Mouse (Mus musculus): ENCODE results near the gene Gm136.
"Not testable (repeated sequence)": the region's sequence is repeated elsewhere in the genome, so short reads cannot be mapped to it uniquely, and the experiment has no call there.

Gm136 gene

DNA sequence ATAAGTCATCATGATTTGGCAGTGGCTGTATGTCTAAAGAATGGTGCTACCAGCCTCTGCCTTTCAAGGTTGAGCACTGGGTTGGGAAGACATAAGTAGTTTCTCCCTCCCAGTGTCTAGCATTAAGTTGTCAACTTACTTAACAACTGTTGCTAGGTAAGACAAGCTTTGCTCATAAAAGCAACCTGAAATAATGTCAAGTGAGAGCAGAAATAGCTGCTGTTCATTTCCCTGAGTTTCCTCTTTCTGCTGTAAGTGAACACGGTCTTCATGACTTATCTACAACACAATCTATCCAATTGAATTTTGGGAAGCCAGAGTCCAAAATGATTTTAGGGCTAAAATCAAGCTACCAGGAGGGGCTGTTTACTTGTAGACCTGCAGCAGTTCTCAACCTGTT, at the start of gene Gm136:
Gm136 (minus strand) TSS at position 101 of the 400 bp plus-strand sequence.
- DNase-seq (ENCODE audit: low read depth, low spot score) = no peak

DNA sequence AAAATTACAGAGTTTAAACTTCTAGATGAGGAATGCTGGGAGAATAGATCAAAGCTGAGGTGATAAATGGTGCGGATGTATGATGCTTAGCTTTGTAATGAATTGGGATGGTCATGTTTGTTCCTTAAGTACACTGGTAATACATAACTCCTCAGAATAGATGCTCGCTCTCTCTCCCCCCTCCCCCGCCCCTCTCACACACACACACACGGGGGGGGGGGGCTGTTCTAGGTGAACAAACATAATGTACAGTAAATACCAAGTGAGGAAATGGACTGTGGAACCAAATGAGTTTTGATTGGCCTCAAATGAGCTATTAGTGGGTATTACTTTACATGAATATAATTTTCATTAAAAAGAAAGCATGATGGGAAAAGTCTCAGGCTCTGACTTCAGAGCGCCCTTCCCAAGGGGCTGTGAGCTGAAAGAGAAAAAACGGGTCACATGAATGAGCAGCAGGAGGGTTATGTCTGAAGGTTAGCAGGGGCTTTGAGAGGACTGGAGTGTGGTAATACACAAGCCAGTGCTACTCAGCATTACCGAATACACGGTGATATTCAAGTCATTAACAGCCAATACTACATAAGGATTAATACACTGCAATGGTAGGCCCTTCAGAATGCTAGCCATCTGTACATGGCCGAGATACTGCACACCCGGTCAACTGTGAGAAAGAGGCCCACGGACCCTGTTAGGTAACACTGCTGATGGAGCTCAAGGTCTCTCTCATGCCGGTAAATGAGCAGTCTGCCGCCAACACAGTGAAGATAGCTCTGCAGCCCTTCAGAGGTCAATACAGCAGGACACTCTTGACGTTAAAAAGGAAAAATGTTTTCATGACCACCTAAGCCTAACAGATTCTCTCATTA, 45.3 kb upstream of the Gm136 start:
- no peak for DNase-seq (ENCODE audit: low read depth, low spot score)

DNA sequence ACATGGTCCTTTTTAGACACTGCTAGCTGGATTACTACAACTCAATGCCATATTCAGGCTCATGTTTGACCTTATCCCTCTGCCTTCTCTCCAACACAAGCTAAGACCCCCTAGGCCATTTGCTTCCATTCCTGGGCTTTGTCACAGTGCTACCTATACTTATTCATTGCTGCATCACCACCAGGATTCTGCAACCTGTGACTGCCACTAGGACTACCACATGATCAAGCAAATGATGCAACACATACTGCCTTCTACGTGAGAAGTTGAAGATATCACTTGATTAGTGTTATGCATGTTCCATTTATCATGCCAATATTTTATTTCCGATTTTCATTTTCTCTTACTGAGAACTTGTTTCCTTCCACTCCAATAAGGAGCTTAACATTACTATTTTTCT, 41.9 kb upstream of the Gm136 start:
- DNase-seq (ENCODE audit: low read depth, low spot score) = no peak

DNA sequence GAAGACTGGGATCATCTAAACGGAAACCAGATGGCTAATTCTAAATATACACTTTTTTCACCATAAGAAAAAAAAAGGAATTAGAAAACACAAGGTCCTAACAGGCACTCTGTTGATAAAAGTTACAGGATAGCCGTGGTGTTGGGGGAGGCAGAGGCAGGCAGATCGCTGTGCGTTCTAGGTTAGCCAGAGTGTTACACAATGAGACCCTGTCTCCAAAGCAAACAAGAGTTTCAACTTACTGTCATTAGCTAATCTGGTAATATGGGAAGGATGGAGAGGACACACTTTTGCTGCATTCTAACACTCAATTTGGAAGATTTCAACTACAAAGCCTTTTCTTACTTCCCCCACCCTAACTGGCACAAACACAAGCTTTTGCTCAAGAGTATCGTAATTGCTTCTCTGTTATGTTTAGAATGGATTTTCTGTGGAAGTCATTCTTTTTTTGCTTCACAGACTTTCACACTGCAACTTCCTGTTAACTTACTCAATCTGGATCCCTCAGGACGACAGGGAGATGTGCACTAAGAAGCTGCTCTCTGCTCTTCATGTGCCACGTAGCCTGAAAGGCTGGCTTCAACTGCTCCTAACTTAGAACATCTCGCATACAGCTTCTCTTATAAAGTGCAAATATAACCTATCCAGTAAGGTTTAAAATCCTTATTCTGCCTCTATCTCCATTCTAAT, 41.4 kb upstream of the Gm136 start:
- DNase-seq (ENCODE audit: low read depth, low spot score) = no peak

DNA sequence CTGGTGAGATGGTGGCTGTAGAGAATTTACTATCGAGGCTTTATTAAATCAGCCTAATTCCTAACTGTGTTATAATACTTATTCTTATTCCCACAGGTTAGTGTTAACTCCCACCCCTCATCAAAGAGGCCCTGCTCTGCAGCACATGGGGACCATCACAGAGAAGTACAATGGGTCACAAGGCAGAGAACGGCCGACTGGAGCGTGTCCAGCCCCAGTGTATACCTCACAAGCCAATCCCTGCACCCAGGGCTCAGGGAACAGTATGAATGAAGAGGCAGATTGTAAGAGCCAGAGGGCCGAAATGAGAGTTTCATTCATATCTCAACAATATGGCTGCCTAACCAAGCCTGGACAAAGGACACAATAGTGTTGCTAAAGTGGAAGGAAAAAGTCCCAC, 40.2 kb upstream of the Gm136 start:
- no peak for DNase-seq (ENCODE audit: low read depth, low spot score)

DNA sequence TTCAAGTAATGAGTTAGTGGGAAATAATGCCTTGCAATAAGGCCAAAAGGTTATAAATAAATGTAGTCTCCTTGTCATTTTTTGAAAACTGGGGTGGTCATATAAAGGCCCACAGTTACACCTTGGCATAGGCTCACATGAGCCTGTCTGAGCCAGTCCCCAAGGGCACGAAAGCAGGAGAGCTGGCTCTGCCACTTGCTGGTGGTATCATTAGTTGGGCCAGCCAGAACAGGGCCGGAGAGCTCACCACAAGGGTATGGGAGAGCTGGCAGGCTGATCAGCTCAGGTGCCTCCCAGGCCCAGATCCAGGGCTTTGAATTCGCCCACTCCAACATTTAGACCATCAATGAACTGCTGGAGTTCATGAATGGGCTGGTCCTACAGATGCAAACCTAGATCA, 30.4 kb upstream of the Gm136 start:
- no peak for DNase-seq (ENCODE audit: low read depth, low spot score)

DNA sequence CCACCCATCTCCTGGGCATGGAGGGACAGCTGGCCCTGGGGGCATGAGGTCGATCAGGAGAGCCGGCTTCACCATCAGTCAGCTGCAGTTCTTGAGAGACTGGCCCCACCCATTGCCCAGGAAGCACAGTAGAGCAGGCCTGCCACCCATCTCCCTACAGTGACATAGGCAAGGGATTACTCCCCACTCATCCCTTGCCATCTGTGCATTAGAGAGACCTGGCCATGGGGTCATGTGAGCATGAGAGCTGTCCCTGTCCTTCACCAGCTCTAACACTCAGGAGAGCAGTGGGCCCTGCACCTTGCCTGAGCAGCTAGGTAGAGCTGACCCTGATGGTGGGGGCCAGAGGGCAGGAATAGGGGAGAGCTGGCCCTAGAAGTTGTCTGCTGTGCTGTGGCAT, 29.6 kb upstream of the Gm136 start:
- DNase-seq (ENCODE audit: low read depth, low spot score) = no peak

DNA sequence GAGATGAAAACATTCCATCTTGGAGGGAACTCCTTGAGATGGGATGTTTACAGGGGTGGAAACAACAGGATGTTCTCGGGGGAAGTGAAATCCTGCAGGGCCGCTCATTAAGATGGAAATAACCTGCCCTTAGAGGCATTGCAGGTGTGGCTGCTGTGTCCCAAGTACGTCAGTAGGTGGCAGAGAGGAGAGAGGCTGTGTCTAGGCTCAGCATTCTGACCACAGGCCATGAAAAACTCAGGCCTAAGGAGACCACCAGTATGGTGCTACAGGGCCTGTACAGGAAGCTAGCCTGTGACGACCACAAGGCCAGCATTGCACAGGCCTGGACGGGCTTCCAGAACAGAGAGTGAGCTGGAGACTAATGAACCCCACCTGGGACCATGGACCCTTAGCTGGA, 28.8 kb upstream of the Gm136 start:
- DNase-seq (ENCODE audit: low read depth, low spot score) = no peak

DNA sequence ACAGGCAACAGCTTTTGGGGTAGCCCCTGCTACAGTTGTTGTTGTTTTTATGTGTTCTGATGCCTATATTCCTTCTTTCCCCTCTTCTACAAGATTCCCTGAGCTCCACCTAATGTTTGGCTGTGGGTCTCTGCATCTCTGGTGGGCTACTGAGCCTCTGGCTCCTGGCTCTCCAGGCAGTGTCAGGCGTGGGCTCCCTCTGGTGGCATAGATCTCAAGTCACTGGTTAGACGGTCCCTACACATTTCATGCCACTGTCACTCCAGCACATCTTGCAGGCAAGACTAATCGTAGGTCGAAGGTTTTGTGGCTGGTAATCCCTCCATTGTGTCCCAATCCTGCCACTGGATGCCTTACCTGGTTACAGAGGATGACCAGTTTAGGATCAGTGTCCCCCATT, 26.7 kb upstream of the Gm136 start:
- no peak for DNase-seq (ENCODE audit: low read depth, low spot score)

DNA sequence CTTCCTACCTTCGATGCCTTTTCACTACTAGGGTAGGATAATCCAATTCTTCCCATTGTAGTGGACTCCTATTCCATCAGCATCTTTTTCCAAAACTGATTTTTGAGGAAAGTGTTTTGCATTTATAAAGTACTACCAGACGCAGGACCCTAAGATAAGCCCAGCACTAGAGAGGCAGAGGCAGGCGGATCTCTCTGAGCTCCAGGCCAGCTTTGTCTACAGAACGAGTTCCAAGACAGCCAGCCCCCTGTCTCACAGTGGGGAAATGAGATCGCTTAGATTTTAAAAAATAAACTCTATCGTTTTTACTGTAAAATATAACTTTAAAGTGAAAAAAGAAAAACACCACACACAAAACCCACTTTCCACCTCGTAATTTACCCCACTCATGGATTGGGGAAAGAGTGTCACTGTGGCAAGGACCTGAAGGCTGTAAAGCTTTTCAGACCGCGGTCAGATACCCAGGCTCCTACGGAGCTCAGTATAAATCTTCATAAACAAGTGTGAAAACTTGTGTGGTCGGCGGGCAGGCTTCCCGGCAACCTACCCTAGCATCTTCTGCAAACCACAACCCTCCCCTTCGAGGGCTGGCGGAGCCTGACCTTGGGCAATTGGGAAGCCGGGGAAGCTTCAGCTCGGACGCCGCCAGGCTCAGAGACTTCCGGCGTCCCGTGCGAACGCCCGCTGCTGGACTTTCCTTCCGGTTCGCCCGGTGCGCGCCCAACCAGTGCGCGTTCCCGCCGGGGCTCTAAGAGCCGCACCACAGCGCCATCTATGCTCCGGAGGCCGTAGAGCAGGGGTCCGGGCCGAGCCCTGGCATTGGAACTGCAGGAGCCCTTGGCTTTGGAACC, 21.8 kb upstream of the Gm136 start, which contains the start of gene Smim8:
Smim8 (minus strand) TSS at position 747 of the 851 bp plus-strand sequence.
- peak; percentile 89 for DNase-seq (ENCODE audit: low read depth, low spot score)

DNA sequence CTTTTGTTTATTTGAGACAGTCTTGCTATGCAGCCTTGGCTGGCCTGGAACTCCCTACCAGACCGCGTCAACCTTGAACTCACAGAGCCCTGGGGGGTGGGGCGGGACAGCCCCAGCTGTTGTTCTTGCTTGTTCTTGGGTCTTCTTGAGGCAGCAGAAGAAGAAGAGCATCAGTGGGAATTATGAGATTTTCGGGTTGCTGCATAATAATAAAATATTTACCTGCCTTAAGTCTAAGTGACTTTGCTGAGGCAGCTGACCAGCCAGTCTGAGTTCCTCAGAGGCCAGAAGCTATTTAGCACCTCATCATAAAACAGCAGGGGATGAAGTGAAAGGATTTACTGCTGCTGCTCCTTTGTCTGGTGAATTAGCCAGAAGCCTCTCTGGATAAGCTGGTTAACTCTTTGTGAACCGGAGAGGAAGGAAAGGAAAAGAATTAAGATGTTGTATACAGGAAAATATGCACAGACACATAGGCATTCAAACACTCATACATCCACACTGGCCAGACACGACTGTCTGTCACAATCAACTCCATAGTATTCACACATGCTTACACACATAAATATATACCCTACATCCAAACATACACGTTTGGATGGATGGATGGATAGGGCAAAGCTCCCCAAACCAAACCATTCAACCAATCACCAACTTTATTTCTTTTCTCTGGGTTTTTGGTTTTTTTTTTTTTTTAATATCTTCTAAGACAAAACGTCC, 15.7 kb upstream of the Gm136 start:
- no peak for DNase-seq (ENCODE audit: low read depth, low spot score)

DNA sequence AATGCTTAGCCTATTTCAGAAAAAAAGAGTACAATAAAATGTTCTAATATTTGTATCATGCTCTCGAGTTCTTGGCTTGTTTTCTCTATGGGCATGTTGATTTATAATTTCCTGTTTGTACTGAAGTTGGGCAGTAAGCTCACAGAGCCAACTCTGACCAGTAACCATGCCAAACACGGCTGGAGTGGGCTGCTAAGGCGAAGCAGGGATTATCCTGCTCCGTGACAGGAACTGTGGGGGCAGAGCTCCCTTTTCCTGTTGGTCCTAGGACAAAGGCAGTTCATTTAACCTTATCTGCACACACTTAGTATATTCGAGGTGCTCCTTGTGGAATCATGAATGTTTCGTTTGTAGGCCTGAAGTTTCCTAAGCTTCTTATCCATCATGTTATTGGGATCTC, 6.8 kb downstream of the Gm136 start:
- no peak for DNase-seq (ENCODE audit: low read depth, low spot score)

DNA sequence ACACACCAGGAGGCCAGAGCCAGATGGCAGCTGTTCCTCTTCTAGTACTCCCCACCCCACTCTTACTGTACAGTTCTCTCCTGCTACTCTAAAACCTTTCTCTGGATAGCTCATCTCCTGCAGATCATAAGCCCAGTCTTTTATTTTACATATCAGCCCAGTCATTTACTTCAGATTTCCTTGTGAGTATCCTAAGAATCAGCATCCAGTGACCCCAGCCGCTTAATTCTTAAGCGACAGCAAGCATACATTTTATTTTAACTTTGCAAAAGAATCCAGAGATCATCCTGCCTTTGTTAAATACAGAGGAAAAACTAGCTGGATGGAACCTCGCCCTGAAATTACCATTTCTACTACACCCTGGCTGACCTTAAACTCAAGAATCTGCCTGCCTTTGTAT, 21.6 kb downstream of the Gm136 start:
- DNase-seq (ENCODE audit: low read depth, low spot score) = no peak

DNA sequence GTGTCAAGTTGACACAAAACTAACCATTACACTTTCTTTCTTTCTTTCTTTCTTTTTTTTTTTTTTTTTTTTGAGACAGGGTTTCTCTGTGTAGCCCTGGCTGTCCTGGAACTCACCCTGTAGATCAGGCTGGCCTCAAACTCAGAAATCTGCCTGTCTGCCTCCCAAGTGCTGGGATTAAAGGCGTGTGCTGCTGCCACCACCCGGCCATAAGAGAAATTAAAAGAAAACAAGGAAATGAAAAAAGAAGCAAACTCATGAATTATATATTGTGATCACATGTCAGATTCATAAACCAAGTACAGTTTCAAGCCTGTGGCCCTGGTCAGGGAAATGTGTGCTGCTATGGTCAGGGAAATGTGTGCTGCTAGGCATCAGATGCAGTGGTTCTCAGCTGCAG, 22.6 kb downstream of the Gm136 start:
- DNase-seq (ENCODE audit: low read depth, low spot score) = not testable (repeated sequence)

DNA sequence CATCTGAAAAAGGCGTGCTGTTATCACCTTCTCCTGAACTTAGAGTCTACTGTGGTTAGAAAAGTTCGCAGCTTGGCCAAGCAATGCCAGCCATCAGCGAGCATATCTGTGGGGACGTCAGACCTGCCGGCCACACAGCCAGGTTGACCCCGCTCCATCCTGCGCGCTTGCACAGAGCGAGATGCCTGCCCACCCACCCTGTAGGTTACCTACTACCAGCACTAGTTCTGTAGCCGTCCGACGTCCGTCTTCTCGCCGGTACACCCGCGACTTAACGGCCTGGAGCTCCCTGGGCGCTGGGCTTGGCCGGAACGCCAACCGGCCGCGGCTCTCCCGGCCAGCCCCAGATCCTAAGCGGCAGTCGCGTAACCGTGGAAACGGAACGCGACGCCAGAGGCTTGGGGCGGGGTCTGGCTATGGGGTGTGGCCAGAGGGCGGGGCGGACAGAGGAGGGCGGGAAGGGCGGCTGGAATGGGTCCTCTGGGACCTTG, 26.2 kb downstream of the Gm136 start, which contains the start of gene Cfap206:
Cfap206 (minus strand) TSS at position 356 of the 491 bp plus-strand sequence.
- peak; percentile 6 for DNase-seq (ENCODE audit: low read depth, low spot score)

DNA sequence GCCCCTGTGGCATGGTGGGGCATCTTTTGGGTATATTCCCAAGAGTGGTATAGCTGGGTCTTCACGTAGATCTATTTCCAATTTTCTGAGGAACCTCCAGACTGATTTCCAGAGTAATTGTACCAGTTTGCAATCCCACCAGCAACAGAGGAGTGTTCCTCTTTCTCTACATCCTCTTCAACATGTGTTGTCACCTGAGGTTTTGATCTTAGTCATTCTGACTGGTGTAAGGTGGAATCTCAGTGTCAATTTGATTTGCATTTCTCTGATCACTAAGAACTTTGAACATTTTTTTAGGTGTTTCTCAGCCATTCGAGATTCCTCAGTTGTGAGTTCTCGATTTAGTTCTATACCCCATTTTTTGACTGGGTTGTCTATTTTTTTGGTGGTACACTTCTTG, 30.4 kb downstream of the Gm136 start:
- not testable (repeated sequence) for DNase-seq (ENCODE audit: low read depth, low spot score)

DNA sequence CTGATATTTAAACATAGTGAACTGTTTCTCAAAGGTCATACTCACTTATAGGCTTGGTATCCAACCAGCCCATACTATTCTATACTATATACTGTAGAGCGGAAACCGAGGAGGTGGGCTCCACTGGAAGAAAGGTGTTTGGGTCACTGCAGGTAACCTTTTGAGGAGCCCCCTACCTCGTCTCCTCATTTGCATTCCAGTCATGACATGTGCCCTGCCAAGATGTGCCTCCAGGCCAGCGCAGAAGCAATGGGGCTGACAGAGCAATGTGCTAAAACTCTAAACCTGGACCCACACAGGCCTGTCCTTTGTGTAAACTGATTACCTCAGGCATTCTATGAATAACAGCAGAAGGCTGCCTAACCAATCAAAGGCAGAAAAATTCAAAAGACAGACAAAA, 31.8 kb downstream of the Gm136 start:
- DNase-seq (ENCODE audit: low read depth, low spot score) = no peak

DNA sequence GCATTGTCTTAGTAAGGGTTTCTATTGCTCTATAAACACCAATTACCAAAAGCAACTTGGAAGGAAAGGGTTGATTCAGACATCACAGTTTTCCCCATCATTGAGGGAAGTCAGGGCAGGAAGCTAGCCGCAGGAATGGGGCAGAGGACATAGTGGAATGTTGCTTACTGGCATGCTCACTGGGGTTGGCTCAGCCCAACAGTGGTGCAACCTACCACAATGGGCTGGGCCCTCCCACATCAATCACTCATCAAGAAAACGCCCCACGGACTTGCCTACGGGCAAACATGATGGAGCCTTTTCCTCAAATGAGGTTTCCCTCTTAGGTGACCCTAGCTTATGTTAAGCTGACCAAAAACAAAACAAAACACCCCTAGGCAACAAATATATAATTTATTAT, 32.9 kb downstream of the Gm136 start:
- no peak for DNase-seq (ENCODE audit: low read depth, low spot score)

DNA sequence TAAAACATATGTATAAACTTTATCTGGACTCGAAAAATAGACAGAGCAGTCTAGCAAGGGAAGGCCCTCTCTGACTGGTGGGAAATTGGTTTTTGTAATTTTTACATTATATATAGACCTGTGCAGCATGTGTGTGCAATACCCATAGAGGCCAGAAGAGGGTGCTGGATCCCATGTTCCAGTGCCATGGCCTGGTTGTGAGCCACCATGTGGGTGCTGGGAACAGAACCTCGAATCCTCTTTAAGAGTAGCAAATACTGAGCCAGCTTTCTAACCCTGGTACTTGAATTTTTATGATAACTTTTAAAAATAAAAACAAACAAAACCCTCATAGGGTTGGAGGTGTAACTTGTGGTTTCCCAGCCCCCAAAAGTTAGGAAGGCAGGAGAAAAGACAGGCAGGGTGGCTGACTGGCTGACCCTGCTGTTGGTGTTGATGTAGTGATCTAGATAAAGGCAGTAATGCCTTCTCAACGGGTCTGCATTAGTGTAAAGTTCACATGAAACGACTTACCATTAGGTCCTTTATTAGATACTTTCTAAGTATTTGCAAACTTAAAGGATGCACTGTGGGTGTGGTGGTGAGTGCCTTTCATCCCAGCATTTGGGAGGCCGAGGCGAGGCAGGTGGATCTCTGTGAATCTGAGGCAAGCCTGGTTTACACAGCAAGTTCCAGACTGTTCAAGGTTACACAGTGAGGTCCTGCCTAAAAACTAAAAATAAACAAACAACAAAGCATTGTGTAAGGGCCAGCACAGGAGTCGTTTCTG, 35.8 kb downstream of the Gm136 start:
- no peak for DNase-seq (ENCODE audit: low read depth, low spot score)

DNA sequence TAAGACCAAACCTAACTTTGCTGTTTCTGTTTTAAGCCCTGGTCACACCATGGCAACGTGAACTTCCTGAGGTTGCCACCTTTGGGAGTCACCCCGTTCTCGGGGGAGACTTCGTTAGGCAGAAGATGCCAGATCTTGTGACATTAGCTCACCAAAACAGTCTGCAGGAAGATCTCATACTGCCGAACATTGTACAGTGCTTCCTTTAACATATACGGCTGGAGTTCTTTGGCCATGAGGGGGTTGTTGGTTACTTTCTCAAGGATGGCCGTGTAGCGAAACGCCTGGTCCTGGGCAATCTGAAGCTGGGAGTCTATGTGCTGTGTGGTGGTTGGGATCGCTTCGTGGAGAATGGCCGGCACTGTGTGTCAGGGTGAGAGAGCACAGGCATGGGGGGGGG, 36.6 kb downstream of the Gm136 start:
- no peak for DNase-seq (ENCODE audit: low read depth, low spot score)
